Mouse (Mus musculus) stomach, embryonic 14.5 days (tissue): ENCODE measurements at regions not wholly inside any gene's neighbourhood (a gene's known extent, or its start where the extent isn't known, plus 50 kb on each side); places are given as distances from the start of the nearest gene placed in this dataset.

Source experiments
- ATAC-seq: fragments of 200-750 bp; cut with Nextera tagmentation; 2 replicates; pipeline ENCODE4 v1.8.0; 2017; ENCODE audit warnings: low read depth, moderate TSS enrichment; ENCODE audit not compliant: insufficient number of reproducible peaks, insufficient read depth, low FRiP score
- H3K27ac ChIP-seq: fragments of 300-500 bp; sonication (generic); 2 replicates; pipeline ENCODE4 v1.5.1; 2014; ENCODE audit warnings: mild to moderate bottlenecking, low read length, moderate library complexity, mixed read lengths
- H3K27me3 ChIP-seq: fragments of 300-500 bp; sonication (generic); 2 replicates; pipeline ENCODE4 v1.6.1; 2014; ENCODE audit warnings: low read length, control low read depth, mixed read lengths; ENCODE audit not compliant: control insufficient read depth, insufficient read depth
- H3K36me3 ChIP-seq: fragments of 300-500 bp; sonication (generic); 2 replicates; pipeline ENCODE4 v1.6.1; 2014; ENCODE audit warnings: mild to moderate bottlenecking, control low read depth, low read length, moderate library complexity, mixed read lengths; ENCODE audit not compliant: control insufficient read depth, insufficient read depth
- H3K4me1 ChIP-seq: fragments of 300-500 bp; sonication (generic); 2 replicates; pipeline ENCODE4 v1.6.1; 2014; ENCODE audit warnings: low read length, control low read depth, mixed read lengths; ENCODE audit not compliant: control insufficient read depth, insufficient read depth
- H3K4me2 ChIP-seq: fragments of 300-500 bp; sonication (generic); replicated peaks from 2 replicates; pipeline ENCODE4 v1.6.1; 2014; ENCODE audit warnings: low read depth, low read length, control low read depth
- H3K4me3 ChIP-seq: fragments of 300-500 bp; sonication (generic); 2 replicates; pipeline ENCODE4 v1.5.1; 2014; ENCODE audit warnings: low read depth, low read length, control low read depth
- H3K9ac ChIP-seq: fragments of 300-500 bp; sonication (generic); replicated peaks from 2 replicates; pipeline ENCODE4 v1.6.1; 2014; ENCODE audit warnings: low read depth, mild to moderate bottlenecking, control low read depth, low read length, moderate library complexity, mixed read lengths
- H3K9me3 ChIP-seq: fragments of 300-500 bp; sonication (generic); 2 replicates; pipeline ENCODE4 v1.6.1; 2016; ENCODE audit warnings: low read depth, low read length, control low read depth; ENCODE audit not compliant: control insufficient read depth
- WGBS: fragments of 180-500 bp; shearing (Covaris S2); extraction: QIAGEN DNeasy Blood & Tissue Kit; methylation state at CpG from one replicate; pipeline ENCODE4 v1.1.7; 2014; 5-methylcytosine and 5-hydroxymethylcytosine counted together

DNA sequence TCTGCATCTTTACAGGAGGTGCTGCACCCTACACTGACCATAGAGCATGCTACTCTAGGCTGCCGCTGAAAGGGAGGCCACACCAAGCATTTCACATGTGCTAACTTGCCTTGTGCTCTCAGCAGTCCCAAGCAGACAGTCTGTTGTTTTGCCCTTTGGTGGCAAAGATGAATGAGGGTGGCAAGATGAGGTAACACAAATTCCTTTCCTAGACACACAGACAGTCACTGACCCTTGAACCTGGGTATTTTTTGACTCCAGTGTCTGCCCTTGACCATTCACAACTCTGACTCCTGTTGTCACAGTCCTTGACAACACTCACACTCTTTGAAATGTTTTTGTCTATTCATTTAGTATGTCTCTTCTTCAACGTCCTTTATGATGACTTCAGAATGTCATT, 218.9 kb upstream of the Adgrl2 start:
- Histone ChIP-seq H3K9ac (no peak overlapping the region), H3K9me3 (no peaks in the 10 kb centered on the region), H3K36me3 (no peaks in the 10 kb centered on the region), H3K27me3 (no peaks in the 10 kb centered on the region), H3K4me1 (no peaks in the 10 kb centered on the region), H3K4me2 (no peak overlapping the region), H3K4me3 (no peak overlapping the region), H3K27ac (no peak overlapping the region)
- ATAC-seq, result no peak
- WGBS, result 75% methylated on average over 2 of the region's 2 CpGs

DNA sequence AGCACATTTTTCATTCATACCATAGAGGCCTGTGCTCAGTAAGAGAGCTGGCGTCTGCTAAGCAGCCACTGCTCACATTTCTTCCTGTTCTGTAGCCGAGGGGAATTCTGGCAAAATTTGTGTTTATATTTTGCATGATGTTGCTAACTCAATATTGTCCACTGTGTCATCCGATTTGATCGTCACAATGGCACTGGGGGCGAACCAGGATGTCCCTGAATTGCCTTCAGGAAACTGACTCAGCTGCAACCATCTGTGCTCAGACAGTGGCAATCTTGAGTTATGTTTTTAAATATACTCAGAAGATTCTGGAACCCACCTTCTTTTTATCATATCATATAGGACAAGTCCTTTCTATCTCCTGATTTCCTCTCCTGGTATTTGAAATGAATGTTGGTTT, 213.1 kb upstream of the Adgrl2 start:
- no peak for ATAC-seq
- 63% methylated on average over 5 of the region's 5 CpGs for WGBS
- Histone ChIP-seq H3K36me3 (no peaks in the 10 kb centered on the region), H3K4me2 (no peak overlapping the region), H3K9me3 (no peaks in the 10 kb centered on the region), H3K4me3 (no peak overlapping the region), H3K27ac (no peak overlapping the region; the same call in 1 of the 2 replicates), H3K4me1 (no peaks in the 10 kb centered on the region), H3K9ac (no peak overlapping the region), H3K27me3 (no peaks in the 10 kb centered on the region)

DNA sequence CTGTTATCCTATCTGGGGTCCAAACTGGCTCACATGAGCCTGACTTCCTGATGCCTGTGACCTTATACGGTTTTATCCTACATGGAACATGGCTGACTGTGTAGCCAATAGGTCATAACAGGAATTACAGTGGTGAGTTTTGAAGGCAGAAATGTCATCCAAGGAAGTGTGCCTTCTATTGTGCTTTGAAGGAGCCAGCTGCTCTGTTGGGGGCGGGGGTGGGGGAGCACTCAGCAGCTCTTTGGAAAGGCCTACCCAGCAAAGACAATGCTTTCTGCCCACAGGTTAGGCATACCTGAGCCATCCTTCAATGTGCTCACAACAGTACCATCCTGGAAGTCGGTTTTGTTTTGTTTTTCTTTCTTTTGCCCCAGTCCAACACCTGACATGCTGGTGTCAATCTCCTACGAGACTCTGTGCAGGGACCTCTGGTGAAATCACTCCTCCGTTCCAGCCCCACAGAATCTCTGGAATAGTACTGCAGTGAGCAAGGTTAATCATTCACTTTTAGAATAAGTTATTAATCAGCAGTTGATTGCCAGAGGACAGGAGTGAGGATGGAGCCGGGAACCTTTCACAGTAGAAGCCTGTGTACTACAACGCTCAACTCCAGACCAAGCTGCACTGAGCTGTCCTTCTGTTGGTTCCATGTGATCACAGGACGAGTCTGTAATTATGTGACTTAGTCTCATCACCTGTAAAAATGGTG, 206.3 kb upstream of the Adgrl2 start:
- H3K4me3 ChIP-seq, result no peak overlapping the region
- ATAC-seq, result peak; percentile 75; the same call in 1 of the 2 replicates
- no peak overlapping the region for H3K9ac ChIP-seq
- no peaks in the 10 kb centered on the region for H3K9me3 ChIP-seq
- no peaks in the 10 kb centered on the region for H3K27me3 ChIP-seq
- H3K4me2 ChIP-seq, result no peak overlapping the region
- H3K36me3 ChIP-seq, result no peaks in the 10 kb centered on the region
- WGBS, result 75% methylated on average over 8 of the region's 8 CpGs
- H3K27ac ChIP-seq, result no peak overlapping the region
- no peaks in the 10 kb centered on the region for H3K4me1 ChIP-seq

DNA sequence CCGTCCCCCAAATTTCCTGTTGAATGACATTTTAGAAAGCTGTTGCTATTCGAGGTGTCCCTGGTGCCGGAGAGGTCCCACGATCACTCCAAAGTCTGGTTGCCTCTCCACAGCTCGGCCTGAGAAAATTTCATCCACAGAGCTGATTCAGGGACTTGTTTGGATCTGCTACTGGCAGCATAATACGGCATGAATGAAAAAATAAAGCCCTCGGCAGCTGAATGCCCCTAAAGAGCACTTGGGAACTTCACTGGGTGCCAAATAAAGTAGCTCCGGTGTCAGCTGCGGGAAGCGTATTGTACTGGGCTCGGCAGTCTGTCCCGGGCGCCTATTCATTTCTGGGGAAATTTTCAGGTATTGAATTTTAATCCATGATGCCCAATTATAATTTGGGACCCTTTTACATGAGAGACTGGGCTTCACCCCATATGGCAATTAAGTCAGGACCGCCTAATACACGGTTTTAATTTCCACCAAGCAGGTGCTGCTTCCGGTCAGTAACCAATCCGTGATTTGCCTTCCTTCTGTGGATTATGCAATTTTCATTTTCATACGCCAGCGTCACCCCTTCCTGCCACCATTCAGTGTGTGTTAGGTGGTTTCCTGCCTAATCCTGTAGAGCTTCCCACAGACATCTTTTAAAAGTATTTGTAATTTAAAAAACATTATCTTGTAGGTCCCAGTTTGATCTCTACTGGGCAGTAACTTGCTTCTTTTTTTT, 200.7 kb upstream of the Adgrl2 start:
- H3K27me3 ChIP-seq, result no peaks in the 10 kb centered on the region
- WGBS, result 80% methylated on average over 19 of the region's 19 CpGs
- no peaks in the 10 kb centered on the region for H3K9me3 ChIP-seq
- H3K36me3 ChIP-seq, result no peaks in the 10 kb centered on the region
- H3K9ac ChIP-seq, result no peak overlapping the region
- H3K4me3 ChIP-seq, result no peak overlapping the region
- H3K4me2 ChIP-seq, result no peak overlapping the region
- H3K27ac ChIP-seq, result no peak overlapping the region
- no peaks in the 10 kb centered on the region for H3K4me1 ChIP-seq
- no peak for ATAC-seq

DNA sequence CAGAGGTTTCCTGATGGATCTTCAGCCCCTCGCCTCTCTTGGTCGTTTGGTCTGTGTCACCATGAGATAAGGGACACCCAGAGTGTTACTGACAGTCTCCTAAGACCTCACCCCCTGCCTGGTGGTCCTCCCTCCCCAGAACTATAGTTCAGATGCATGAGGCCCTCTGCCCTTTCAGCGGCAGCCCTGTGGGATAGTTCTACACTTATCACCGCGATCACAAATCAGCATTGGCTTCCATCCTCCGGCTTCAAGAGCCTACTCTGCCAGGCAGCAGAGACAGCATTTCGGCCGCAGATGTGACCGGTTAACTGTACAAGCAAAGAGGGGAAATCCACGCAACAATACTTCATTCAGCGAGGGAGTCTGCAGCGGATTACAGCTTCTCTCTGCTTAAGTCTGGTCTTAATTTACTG, 193.8 kb upstream of the Adgrl2 start:
- no peaks in the 10 kb centered on the region for H3K9me3 ChIP-seq
- 11% methylated on average over 12 of the region's 12 CpGs for WGBS
- H3K4me2 ChIP-seq, result peak overlapping the region; percentile 28; the same call in 1 of the 2 replicates
- no peaks in the 10 kb centered on the region for H3K27me3 ChIP-seq
- no peak overlapping the region for H3K4me3 ChIP-seq
- H3K9ac ChIP-seq, result no peak overlapping the region
- H3K36me3 ChIP-seq, result no peaks in the 10 kb centered on the region
- H3K27ac ChIP-seq, result peak overlapping the region; percentile 4; the same call in 1 of the 2 replicates
- H3K4me1 ChIP-seq, result 0 out of 2 replicates have a peak, but pooled peaks cover 5% of the 10 kb centered on the region
- ATAC-seq, result 0 out of 2 replicates have a peak, but pooled peaks have one; percentile 4

DNA sequence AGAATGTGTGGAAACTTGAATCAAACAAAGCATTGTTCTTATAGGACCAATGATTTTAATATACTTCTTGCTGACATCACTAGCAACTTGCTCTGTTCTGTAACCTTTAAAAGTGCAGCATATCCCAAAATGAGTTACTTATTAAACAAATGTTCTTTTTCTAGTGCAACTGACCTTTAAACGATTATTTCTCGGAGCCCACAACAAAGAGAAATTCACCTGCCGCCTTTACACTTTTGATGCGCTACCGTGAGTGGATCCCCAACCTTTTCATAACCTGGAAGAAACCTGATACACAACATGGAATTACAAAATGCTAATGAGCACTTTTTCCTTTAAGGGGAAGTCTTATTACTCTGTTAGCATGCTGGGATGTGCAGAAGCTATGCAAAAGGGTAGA, 191.7 kb upstream of the Adgrl2 start:
- Histone ChIP-seq H3K4me3 (no peak overlapping the region), H3K9me3 (no peaks in the 10 kb centered on the region), H3K27me3 (no peaks in the 10 kb centered on the region), H3K36me3 (no peaks in the 10 kb centered on the region), H3K9ac (no peak overlapping the region), H3K27ac (no peak overlapping the region), H3K4me1 (0 out of 2 replicates have a peak, but pooled peaks cover 5% of the 10 kb centered on the region), H3K4me2 (no peak overlapping the region)
- no peak for ATAC-seq
- WGBS, result 79% methylated on average over 5 of the region's 5 CpGs

DNA sequence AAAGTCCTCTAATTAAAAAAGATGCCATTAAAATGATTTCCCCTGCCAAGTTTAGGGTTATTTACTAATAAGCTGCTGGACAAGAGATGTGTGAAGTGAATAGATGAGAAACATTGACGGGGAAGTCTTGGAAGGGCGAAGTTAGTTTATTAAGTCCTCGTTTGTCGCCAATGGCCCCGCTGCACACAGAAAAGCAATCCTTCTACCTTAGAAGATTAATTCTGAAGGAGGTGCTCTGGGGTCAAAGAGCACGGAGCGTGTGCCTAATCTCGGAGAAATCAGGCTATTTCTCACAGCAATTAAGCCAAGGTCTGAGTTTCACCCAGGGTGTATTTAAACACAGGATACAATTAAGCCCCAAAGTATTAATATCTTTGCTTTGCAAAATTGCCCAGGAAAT, 189.8 kb upstream of the Adgrl2 start:
- H3K27me3 ChIP-seq, result no peaks in the 10 kb centered on the region
- H3K4me1 ChIP-seq, result 0 out of 2 replicates have a peak, but pooled peaks cover 5% of the 10 kb centered on the region
- no peaks in the 10 kb centered on the region for H3K9me3 ChIP-seq
- no peak for ATAC-seq
- WGBS, result 15% methylated on average over 8 of the region's 8 CpGs
- H3K4me3 ChIP-seq, result no peak overlapping the region
- peak overlapping the region; percentile 36; the same call in 1 of the 2 replicates for H3K4me2 ChIP-seq
- peak overlapping the region; percentile 53; the same call in 1 of the 2 replicates for H3K27ac ChIP-seq
- H3K9ac ChIP-seq, result no peak overlapping the region
- H3K36me3 ChIP-seq, result no peaks in the 10 kb centered on the region

DNA sequence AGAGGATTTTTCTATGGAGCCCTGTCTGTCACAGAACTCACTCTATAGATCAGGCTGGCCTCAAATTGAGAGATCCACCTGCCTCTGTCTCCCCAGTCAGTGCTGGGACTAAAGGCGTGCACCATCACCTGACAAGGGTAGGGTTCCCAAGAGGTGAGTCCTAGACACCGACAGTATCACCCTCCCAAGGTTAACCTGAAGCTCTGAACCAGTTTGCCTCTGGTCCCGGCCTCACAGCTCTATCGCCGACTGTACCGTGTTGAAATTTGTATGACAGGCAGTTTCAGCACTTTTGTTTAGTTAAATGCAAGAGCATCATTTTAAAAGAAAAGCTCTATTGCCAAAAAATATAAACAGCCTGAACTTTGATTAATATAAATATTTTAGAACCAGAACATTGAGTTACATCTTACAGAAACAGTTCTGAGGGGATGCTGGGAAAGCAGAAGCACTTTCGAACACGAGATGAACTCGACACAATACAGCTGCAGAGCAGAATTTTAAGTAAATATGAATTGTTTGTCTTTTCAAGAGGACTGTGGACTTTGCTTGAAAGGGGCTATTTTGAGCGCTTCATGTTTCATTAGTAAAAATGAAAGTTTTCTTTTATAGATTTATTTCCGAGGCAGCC, 189.2 kb upstream of the Adgrl2 start:
- Histone ChIP-seq H3K4me1 (0 out of 2 replicates have a peak, but pooled peaks cover 5% of the 10 kb centered on the region), H3K9ac (no peak overlapping the region), H3K36me3 (no peaks in the 10 kb centered on the region), H3K4me3 (no peak overlapping the region), H3K4me2 (peak overlapping the region; percentile 36; the same call in 1 of the 2 replicates), H3K27ac (peak overlapping the region; percentile 53; the same call in 1 of the 2 replicates), H3K9me3 (no peaks in the 10 kb centered on the region), H3K27me3 (no peaks in the 10 kb centered on the region)
- 31% methylated on average over 11 of the region's 11 CpGs for WGBS
- no peak for ATAC-seq
